Mouse (Mus musculus): ENCODE measurements around the gene Gm11444.

Gm11444 gene

DNA sequence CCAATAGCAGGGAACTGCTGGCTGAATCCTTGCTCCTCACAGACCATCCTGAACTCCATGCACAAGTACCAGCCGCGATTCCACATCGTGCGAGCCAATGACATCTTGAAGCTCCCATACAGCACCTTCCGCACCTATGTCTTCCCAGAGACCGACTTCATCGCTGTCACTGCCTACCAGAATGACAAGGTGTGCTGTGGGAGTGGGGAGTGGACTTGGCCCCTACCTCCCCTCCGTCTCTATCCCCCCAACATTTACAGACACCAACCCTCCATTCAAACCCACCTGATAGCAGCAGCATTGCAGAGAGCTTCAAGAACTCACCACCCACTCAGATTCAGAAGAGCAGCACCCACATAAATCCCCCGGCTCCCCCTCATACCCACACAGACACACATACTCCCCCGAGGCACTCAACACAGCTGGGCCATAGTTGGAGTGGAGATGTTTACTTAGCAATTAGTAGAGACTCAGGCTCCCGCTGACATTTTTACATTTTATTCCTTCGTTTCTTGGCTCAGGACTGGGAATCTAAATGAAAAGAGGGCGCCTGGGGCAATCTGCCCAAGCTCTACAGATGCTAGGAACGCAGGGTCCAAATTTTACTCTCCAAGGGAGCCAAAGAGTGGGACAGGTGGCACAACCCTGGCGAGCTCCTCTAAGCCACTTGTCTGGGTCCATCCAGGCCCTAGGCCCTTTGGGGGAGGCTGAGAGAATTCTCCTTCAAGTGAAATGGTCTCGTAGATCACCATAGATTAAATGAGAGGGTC lies 14.2 kb downstream of the Gm11444 start:
- no peak for DNase-seq (ENCODE audit: low spot score in 2 of 2)

DNA sequence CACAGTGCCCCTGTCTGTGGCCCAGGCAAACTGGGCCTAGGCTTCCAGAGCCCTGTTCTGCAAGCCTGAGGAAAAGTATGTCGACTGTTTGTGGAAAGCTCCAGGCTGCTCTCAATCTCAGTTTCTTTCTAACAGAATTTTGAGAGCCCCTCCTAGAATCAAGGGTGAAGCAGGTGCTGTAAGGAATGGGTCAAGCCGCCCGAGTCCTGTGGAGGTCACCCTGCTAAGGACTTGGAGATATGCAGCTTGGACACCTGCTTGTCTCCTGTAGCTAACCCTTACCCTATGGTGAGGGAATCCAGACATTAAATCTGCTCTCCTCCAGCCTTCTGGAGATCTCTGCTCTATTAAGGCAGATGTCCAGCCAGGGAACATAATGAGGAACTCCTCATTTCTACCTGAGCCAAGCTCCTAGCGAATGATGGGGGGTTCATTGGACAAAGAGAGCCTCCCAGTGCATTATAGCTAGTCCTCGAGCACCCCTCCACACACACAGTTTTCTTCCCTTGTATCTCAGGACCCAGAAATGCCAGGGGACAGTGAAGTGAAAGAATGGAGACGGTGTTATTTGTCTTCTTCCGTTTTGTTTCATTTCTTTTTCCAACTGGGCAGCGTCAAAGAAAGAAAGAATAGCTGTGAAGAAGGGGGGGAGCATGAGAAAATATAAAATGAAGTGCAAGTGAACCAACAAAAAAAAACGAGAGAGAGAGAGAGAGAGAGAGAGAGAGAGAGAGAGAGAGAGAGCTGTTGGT lies 15.0 kb downstream of the Gm11444 start:
- DNase-seq (ENCODE audit: low spot score in 2 of 2): no peak

DNA sequence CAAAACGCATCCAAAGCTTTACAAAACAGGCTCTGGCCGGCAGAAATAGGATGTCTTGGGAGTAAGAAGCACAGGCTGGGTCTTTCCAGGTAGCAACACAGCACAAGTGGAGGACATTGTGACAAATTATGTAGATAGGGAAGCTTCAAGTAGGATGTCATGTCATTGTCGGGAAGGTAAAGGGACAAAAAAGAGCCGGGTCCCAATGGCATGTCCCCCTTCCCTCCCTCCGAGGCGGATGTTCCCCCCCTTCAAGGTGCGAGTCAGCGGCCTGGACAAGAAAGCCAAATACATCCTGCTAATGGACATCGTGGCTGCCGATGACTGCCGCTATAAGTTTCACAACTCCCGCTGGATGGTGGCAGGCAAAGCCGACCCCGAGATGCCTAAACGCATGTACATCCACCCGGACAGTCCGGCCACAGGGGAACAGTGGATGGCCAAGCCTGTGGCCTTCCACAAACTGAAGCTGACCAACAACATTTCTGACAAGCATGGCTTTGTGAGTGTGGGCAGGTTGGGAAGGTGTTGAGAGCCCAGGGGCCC lies 15.7 kb downstream of the Gm11444 start:
- no peak for DNase-seq (ENCODE audit: low spot score in 2 of 2)

DNA sequence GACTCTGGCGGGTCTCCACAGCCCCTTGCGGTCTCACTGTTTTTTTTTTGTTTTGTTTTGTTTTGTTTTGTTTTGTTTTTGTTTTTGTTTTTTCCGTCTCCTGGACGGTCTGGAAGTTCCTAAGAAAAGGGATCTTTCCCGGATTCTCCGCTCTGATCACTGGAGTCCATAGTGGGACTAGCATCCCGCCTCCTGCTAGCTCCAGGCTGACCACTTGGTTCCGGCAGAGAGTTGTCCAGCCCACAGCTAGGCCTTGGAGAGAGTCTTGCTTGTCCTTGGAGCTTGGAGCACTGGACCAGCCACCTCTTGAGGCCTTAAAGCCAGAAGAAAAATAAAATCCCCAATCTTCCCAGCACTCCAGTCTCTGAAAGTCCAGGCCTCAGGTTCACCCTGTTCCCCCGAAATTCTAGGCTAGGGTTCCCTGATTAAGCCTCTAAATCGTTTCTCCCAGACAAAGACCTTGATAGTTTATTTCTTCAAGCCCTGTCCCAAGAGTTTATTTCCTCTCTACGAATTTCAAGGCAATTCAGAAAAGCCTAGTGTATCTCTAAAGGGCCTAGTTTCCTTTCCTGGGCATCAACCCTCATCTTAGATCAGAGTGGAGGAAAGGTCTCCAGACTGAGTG lies 16.3 kb downstream of the Gm11444 start:
- no peak for DNase-seq (ENCODE audit: low spot score in 2 of 2)

DNA sequence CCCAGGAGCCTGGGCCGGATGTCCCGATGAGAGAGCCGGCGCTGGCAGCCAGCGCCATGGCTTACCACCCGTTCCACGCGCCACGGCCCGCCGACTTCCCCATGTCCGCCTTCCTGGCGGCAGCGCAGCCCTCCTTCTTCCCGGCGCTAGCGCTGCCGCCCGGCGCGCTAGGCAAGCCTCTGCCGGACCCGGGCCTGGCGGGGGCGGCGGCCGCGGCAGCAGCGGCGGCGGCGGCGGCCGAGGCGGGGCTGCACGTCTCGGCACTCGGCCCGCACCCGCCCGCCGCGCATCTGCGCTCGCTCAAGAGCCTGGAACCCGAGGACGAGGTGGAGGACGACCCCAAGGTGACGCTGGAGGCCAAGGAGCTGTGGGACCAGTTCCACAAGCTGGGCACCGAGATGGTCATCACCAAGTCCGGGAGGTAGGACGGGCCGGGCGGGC lies 17.0 kb downstream of the Gm11444 start:
- DNase-seq (ENCODE audit: low spot score in 2 of 2): no peak

DNA sequence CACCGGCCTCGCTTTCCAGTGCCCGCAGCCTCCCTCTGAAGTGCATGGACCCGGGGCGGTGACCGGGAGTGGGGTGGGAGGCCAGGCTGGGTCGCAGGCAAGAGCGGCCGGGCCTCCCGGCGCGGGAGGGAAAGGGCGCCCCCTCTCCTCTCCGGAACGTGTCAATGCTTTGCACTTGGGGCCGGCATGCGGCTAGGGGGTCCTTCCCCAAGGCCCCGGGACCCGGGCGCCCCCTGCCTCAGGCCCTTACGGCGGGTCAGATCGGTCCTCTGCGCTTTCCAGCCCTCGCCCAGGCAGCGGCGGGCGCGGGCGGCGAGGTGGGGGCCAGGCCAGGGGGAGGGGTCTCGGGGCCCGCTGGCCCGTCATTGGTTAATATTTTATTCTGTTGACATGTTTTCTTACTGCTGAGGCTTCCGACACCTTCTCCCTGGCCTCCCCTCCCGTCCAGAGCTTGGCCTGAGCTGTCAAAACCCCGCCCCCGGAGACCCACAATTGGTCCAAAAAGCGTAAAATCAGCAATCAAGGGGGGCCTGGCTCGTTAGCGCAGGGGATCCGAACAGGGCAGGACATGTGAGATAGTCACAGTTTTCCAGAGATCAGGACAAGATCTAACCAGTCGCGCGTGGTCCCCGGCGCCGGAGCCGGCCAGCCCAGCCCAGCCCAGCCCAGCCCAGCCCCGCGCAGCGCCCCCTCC lies 17.8 kb downstream of the Gm11444 start, which contains the start of gene Tbx2:
Tbx2 (plus strand) TSS at position 321 of the 694 bp plus-strand sequence.
- DNase-seq (ENCODE audit: low spot score in 2 of 2): no peak

DNA sequence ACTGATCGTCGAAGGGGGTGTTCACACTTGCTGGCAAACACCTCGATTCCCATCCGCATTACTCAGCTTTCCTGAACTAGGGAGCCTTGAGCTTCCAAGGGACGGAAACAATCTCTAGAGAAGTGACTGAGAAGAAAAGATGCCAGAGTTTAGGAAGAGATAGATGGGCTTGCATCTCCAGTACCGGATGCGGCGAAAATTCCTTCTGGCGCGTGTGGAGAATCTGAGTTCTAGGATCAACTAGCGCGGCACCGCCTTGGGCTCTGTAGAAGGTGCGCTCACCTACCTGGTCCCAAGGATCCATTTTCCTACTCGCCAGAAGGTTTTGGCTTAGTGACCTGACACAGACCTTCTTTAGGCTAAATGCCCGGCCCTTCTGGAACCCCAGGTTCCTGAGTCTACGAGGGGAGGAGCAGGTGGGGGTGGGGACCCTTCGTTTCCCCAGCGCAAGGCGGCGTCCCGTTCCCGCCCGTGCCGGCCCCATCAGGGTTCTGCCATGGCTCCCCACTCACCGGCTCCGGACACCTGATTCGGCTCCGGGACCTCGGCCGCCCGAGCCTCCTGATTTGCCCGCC lies 18.4 kb downstream of the Gm11444 start:
- no peak for DNase-seq (ENCODE audit: low spot score in 2 of 2)

DNA sequence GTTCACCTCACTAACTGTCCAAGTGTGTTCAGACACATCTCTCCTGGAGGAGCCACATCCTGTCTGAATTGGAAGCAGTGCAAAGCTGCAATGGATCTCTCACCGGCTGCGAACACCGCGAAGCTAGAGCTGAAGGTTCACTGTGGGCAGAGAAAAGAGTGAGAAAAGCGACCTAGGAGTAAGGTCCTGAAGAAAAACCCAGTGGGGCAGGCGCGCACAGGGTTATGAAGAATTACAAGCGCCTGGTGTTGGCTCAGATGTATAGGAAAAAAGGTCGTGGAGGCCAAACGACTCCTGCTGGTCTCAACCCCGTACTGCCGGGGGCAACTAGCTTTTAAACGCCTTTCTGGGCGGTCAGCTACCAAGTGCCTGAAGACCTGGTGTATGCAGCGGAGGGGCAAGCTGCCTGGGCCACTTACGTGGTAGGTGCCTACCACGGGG lies 19.2 kb downstream of the Gm11444 start:
- no peak for DNase-seq (ENCODE audit: low spot score in 2 of 2)

DNA sequence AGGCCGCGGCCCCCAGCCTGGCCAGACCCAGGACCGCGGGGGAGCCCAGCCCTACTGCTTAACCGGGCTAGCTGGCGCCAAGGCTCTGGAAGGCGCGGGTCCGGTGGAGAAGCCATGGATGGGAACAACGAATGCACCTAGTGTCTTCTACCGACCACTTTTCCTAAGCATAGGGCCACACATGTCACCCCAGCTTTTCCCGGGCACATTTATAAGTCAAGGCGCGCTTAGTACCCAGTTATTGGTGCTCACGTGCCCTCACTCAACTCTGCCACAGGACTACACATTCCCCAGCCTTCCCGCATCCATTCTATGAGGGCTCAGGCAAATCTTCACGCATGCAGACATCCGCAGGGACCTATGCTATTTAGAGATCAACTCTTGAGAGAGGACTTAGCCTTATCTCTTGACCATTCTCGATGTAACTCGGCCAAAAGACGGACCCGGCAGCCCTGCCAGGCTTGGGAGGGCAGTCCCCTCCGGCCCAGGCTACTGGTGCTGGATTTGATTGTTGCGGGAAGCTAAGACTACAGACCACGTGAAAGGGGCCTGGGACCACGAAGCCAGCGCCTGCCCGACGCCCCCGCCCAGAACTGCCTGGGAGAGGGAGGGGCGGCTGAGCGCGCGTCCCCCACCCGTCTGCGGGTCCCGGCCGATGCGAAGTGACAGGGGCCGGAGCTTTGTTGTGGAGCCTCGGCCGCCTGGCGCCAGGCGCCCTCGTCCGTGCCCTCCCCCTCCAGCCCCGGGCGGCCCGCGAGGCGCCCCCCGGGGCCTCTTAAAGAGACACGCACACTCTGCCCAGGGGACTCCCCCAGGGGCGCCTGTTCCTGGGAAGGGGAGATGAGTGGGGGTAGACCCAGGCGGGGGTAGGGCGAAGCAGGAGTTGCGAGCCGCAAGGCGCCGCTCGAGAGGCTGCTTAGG lies 20.4 kb downstream of the Gm11444 start:
- DNase-seq (ENCODE audit: low spot score in 2 of 2): no peak

DNA sequence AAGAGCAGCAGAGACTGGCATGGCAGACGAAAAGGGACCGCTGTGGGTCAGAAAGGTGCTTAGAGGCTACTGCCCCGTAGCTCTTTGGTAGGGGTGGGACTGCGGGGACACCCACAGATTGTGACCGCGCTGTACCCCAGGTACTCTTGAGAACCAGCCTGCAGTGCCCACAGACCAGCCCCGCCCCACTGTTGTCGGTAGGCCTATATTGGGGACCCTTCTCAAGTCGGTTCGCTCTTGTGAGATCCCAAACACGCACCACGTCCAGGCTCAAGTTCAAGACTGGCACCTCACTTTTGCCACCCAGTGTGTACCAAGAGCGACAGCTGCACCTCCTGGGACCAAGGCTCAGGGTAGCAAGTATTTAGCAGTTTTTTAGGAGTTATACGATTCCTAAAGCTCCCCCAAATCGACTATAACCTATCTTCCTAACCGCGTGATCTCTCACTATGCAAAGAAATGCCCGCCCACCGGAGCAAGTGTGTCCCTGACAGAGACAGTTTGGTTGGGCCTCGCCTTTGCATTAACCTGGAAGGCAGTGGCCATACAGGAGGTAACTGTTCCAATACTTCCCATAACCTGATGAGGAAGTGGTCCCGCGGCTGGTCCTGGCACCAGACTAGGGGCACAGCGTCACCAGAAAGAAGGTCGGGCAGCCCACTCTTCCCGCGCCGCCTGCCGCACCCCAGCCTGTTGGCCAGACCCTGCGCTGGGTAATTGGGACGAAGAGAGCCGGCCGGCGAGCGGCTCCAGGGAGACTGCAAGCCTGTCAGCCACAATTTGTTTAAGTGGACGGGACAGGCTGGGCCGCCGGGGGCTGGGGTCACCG lies 21.2 kb downstream of the Gm11444 start:
- no peak for DNase-seq (ENCODE audit: low spot score in 2 of 2)

DNA sequence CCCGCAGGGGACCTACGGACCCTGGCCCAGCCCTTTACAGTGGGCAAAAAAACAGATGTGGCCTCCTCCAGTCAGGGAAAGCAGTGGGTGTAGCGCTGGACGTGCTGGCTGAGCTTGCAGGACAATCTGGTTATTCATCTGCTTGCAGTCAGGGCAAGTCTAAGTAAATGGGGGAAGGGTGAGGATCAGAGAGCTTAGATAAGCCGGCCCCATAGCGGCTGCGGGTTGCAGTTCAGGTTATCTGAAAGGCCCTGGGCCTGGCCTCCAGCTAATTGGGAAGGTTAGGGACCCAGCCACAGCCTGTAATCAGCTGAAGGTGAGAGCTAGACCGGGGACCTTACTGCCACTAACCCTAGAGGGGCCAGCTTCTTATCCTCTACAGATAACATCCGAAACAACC lies 22.8 kb downstream of the Gm11444 start:
- DNase-seq (ENCODE audit: low spot score in 2 of 2): no peak

DNA sequence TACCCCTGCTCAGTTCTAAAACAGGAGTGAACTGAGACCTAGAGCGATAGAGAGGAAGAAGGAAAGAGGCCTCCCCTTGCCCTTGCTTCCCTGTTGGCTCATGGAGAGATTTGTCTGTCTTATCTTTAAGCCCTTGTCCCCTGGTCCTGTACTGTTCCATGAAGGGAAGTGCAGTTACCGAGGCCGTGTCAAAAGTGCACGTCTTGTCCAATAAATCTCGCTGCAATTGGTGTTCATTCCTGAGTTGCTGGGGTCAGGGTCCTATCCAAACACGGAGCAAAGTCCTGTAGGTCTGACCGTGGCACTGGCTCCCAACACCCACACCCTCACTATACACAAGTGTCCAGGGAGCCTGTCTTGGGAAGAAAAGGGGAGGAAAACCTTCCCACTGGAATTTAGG lies 24.3 kb downstream of the Gm11444 start:
- no peak for DNase-seq (ENCODE audit: low spot score in 2 of 2)

DNA sequence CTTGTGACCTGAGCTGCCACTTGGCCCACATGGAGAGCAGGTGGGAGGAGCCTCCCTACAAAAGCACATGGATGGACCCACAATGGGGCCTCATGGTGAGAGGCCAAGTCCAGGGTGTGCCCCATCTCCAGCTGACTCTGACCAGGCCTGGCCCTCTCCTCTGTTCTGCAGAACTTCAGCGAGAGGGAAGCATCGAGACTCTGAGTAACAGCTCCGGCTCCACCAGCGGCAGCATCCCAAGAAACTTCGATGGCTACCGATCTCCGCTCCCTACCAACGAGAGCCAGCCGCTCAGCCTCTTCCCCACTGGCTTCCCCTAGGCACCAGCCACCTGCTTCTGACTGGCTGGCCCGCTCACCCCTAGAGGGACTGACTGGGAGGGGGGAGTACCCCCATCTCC lies 25.1 kb downstream of the Gm11444 start:
- no peak for DNase-seq (ENCODE audit: low spot score in 2 of 2)

DNA sequence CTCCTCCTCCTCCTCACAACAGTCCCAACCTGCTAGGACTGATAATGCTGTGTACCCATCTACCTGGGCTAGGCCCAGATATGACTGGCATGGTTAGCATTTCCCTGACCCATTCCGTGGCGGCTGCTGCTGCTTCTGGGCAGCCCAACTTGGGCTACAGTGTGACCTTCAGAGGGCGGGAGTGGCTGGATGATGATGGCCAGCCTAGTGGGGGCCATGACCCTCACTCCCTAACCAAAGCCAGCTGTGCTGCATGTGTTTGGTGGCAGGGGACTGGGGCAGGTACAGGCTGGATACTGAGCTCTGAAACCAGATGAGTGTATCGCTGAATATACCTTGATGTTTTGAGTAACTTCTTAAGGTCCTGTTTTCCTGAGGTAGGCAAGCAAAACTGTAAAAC lies 26.3 kb downstream of the Gm11444 start:
- no peak for DNase-seq (ENCODE audit: low spot score in 2 of 2)

DNA sequence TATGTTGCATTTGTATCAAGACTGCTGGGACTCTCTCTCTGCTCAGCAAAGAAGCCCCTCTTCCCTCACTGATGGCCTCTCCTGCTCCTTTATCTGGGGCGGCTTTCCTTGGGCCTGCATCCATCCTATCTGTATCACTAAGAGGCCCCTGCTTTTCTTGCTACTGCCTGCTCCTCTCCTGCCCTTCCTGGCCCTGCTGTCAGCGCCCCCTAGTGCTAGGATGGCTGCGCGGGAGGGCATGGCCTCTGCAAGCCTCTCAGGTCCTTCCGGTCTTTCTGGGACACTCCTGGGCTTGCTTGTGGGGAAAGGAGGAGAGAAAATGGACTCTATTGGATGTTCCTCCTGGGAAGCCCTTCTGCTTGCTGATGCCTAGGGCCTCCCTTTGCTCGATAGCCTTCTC lies 27.0 kb downstream of the Gm11444 start:
- DNase-seq (ENCODE audit: low spot score in 2 of 2): peak; percentile 59 to 81

DNA sequence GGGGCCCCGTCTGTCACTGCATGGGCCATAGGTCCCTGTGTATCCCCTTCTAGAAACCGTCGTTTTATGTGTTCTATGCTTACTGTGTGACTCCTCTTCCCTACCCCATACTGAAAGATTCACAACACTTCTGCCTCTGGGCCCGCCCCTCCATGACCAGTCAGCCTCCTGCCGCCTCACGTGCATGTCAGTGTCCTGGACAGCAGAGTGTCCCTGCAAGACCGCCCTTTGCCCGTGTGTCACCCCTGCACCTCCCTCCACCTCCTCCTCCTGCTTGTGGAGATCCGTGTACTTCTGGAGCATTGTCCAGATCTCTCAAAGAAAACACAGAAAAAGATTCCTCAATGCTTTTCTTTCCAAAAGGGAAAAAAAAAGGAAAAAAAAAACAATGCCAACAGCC lies 28.5 kb downstream of the Gm11444 start:
- DNase-seq (ENCODE audit: low spot score in 2 of 2): no peak

DNA sequence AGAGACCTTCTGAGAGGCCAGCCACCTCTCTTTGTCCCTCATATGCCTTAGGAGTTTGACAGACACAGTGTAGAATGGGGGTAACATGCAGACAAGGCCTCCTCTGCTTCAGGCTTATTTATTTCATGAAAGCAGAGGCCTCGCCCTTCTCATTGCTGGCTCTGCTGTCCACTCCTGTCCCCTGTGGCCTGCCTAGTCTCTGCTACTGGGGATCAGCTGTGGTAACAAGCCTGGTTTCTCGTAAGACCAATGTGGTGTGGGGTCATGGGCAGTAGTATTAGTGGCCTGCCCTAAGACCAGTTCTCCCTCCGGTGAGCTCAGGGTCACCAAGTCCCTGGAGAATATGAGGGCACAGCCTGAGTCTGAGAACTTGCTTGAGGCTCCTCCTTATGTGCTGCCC lies 29.2 kb downstream of the Gm11444 start:
- no peak for DNase-seq (ENCODE audit: low spot score in 2 of 2)

DNA sequence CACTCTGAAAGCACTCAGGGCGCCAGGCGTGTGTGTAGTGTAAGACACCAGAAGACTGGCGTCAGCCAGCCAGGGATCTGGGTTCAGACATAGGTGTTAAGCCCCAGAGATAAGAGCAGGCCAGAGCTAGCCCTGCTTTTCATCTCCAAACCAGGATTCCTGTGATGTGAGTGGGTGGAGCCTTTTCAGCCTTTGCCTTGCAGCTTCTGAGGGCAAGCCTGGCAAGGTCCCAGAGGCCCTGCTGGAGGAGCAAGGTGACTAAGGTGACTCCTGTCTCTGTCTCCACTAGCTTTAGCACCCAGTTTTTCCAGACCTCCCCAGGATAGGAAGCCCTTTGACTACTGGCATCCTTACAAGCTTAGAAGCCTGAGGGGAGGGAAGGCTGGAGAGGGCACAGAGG lies 31.7 kb downstream of the Gm11444 start:
- DNase-seq (ENCODE audit: low spot score in 2 of 2): no peak

DNA sequence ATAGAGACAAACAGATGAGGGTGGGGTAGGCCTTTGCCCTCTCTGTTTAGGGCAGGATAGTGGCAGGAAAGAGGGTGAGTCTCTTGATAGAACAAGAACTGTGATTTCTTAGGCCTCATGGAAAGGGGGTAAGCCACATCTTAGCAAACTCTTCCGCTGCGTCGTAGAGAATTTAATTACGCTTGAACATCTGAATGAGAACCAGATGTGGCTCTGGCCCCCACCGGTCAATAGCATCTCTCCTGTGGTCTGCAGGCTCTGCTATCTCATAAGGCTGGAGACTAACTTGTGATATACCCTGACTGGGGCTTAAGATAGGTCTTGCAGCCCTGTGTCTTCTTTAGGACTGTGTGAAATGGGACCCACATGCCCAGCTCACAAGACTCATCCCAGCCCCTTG lies 33.7 kb downstream of the Gm11444 start:
- DNase-seq (ENCODE audit: low spot score in 2 of 2): no peak
